Mouse (Mus musculus) heart, embryonic 11.5 days (tissue): ENCODE data around the gene Lpcat2. TPM values are rescaled to one million over a fixed set of nuclear protein-coding genes. Genes with fewer than 3 reads are reported as not detected.

Experiments used
- ATAC-seq: fragments of 200-750 bp; cut with Nextera tagmentation; replicated peaks from 2 replicates; pipeline ENCODE4 v1.8.0; 2017; ENCODE audit warnings: moderate library complexity; ENCODE audit not compliant: insufficient number of reproducible peaks, low FRiP score, low TSS enrichment
- H3K27ac ChIP-seq: fragments of 300-500 bp; sonication (generic); 2 replicates; pipeline ENCODE4 v1.5.1; 2014; ENCODE audit warnings: mild to moderate bottlenecking, low read depth, low read length
- H3K27me3 ChIP-seq: fragments of 300-500 bp; sonication (generic); 2 replicates; pipeline ENCODE4 v1.6.1; 2014; ENCODE audit warnings: mild to moderate bottlenecking, low read length, mixed read lengths; ENCODE audit not compliant: control insufficient read depth, insufficient read depth
- H3K36me3 ChIP-seq: fragments of 300-500 bp; sonication (generic); 2 replicates; pipeline ENCODE4 v1.6.1; 2014; ENCODE audit warnings: mild to moderate bottlenecking, low read length, moderate library complexity, mixed read lengths; ENCODE audit not compliant: control insufficient read depth, insufficient read depth
- H3K4me1 ChIP-seq: fragments of 300-500 bp; sonication (generic); 2 replicates; pipeline ENCODE4 v1.6.1; 2014; ENCODE audit warnings: low read length; ENCODE audit not compliant: control insufficient read depth, insufficient read depth
- H3K4me2 ChIP-seq: fragments of 300-500 bp; sonication (generic); 2 replicates; pipeline ENCODE4 v1.6.1; 2014; ENCODE audit warnings: mild to moderate bottlenecking, moderate library complexity
- H3K4me3 ChIP-seq: fragments of 300-500 bp; sonication (generic); 2 replicates; pipeline ENCODE4 v1.5.1; 2014; ENCODE audit warnings: low read depth, low read length
- H3K9ac ChIP-seq: fragments of 300-500 bp; sonication (generic); 2 replicates; pipeline ENCODE4 v1.6.1; 2014; ENCODE audit warnings: mild to moderate bottlenecking, low read depth, low read length, moderate library complexity
- H3K9me3 ChIP-seq: fragments of 300-500 bp; sonication (generic); replicated peaks from 2 replicates; pipeline ENCODE4 v1.6.1; 2016; ENCODE audit warnings: low read length; ENCODE audit not compliant: control insufficient read depth
- WGBS: fragments of 180-500 bp; shearing (Covaris S2); extraction: QIAGEN DNeasy Blood & Tissue Kit; methylation state at CpG from one replicate; pipeline ENCODE4 v1.1.7; 2014; ENCODE audit not compliant: insufficient replicate concordance; 5-methylcytosine and 5-hydroxymethylcytosine counted together
- polyA plus RNA-seq: library from polyadenylated mRNA; unstranded; fragments of >200 nt; fragmentation: Nextera tagmentation; extraction: Ambion mirVana; gene quantifications from 2 replicates; pipeline ENCODE4 v1.2.1, GENCODE M21; 2014

Gene Lpcat2
- polyA plus RNA-seq, 1 experiment from 2014 or later, result 2.0 TPM

DNA sequence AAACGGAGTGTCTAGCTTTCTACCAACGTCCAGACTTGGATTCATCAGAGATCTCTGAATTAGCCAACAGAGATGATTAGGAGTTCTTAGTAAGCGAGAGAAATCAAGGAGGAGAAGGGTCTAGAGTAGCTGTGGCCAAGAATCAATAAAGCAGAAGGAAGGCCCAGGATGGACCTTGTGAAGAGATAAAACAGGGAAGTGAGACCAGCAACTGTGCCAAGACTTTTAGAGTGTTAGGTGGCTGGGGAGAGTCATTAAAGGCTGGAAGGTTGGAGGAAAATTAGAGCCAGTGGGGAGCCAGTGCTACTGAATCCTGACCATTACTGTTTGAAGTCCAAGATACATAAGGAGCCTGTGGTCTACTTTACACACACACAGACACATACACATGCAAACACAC lies 56.3 kb downstream of the Lpcat2 start:
- no peak for ATAC-seq
- Histone ChIP-seq H3K9me3 (no peaks in the 10 kb centered on the region), H3K27ac (no peak overlapping the region), H3K27me3 (no peaks in the 10 kb centered on the region), H3K4me3 (no peak overlapping the region), H3K4me1 (no peaks in the 10 kb centered on the region), H3K36me3 (no peaks in the 10 kb centered on the region), H3K4me2 (no peak overlapping the region), H3K9ac (no peak overlapping the region)
- WGBS, result 76% methylated on average over 3 of the region's 3 CpGs

DNA sequence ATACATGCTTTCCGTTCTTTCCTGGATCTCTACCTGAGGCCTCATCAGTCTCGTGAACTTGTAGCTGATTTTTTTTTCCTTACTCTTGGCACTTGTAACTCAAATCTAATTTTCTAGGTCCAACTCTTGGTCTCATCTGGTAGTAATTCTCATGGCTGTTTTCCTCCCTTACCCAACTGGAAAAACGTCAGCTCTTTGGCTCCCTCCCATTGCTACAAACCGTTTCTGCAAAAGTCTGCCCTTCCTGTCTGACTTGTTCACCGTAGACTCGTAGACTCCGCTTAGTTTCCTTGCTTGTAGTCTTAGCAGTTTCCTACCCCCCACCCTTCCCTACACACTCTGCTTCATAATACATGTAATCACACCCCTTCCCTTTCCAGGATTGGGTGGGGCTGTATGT lies 58.3 kb downstream of the Lpcat2 start:
- Histone ChIP-seq H3K9me3 (no peaks in the 10 kb centered on the region), H3K27ac (no peak overlapping the region), H3K27me3 (no peaks in the 10 kb centered on the region), H3K4me3 (no peak overlapping the region), H3K4me2 (no peak overlapping the region), H3K4me1 (no peaks in the 10 kb centered on the region), H3K36me3 (no peaks in the 10 kb centered on the region), H3K9ac (no peak overlapping the region)
- ATAC-seq, result no peak
- WGBS, result 75% methylated on average over 7 of the region's 7 CpGs

DNA sequence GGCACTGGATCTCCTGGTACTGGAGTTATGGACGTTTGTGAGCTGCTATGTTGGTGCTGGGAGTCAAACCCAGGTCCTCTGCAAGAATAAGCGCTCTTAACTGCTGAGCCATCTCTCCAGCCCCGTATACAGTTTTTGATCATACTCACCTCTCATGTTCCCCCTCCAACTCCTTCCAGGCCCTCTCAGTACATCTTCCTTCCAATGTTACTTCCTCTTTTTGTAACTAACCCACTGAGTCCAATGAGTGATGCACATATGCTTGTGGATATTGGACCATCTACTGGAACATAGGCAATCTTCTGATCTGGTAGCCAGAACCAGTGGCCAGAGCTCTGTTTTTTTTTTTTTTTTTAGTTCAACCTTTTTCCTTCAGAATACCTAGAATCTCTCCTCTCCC lies 60.9 kb downstream of the Lpcat2 start:
- Histone ChIP-seq H3K4me1 (no peaks in the 10 kb centered on the region), H3K9me3 (no peaks in the 10 kb centered on the region), H3K4me2 (no peak overlapping the region), H3K27me3 (no peaks in the 10 kb centered on the region), H3K4me3 (no peak overlapping the region), H3K36me3 (no peaks in the 10 kb centered on the region), H3K9ac (no peak overlapping the region), H3K27ac (no peak overlapping the region)
- WGBS, result 85% methylated on average over 3 of the region's 3 CpGs
- ATAC-seq, result no peak

DNA sequence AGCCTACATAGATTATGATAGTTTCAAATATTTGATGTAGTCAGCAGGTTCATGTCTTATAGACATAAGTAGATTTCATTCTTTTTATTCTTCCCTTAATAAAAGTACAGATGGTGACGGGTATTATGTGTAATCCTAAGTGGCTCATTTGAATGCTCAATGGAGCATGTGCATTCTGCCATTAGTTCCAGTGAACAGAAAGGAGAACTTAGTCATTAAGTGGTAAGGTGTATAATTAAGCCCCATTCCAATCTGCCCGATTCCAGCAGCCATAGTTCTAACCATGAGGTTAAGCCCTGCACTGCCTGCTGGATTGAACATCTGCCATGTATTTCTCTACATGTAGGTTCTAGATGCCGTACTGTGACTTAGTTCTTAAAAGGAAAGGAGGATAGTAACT lies 66.6 kb downstream of the Lpcat2 start:
- no peaks in the 10 kb centered on the region for H3K27me3 ChIP-seq
- WGBS, result 80% methylated on average over 3 of the region's 3 CpGs
- H3K4me3 ChIP-seq, result no peak overlapping the region
- no peaks in the 10 kb centered on the region for H3K4me1 ChIP-seq
- H3K4me2 ChIP-seq, result no peak overlapping the region
- no peak for ATAC-seq
- no peaks in the 10 kb centered on the region for H3K9me3 ChIP-seq
- no peaks in the 10 kb centered on the region for H3K36me3 ChIP-seq
- no peak overlapping the region for H3K27ac ChIP-seq
- H3K9ac ChIP-seq, result no peak overlapping the region

DNA sequence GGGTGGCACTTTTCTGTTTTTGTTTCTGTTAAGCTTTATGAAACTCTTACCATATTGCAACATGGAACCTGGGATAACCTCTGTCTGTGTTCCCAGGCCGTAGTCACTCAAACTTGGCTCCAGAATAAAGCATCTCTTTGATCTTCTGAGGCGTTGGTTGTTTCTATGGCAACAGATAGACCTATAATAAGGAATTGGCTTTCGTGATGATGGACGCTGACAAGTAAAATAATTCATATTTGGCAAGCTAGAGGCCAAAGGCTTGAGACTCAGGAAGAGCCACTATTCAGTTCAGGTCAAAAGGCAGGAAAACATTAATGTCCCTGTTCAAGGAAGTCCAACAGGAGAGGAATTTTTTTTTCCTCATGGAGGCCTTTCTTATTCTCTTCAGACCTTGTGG lies 73.8 kb downstream of the Lpcat2 start:
- H3K27ac ChIP-seq, result no peak overlapping the region
- ATAC-seq, result no peak
- no peak overlapping the region for H3K9ac ChIP-seq
- peaks cover 2% of the 10 kb centered on the region; the same call in 1 of the 2 replicates for H3K9me3 ChIP-seq
- H3K4me3 ChIP-seq, result no peak overlapping the region
- H3K4me1 ChIP-seq, result no peaks in the 10 kb centered on the region
- no peaks in the 10 kb centered on the region for H3K27me3 ChIP-seq
- no peaks in the 10 kb centered on the region for H3K36me3 ChIP-seq
- 77% methylated on average over 4 of the region's 4 CpGs for WGBS
- no peak overlapping the region for H3K4me2 ChIP-seq

DNA sequence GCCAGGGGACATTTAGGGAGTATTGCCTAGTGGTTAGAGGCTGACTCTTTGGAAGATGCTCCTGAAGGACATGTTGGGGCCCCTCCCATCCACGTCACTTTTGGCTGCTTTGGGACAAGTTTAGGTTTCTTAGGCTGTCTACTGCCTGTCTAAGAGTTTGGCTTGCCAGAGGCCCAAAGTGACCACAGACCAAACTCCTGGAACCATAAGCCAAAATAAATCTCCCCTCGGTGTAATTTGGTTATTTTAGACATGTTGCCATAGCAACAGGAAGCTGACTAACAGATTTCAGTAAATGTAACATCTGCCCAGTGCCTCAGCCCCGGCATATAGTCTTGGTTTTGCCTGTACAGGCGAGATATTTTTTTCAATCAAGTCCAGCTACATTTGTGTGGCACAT lies 82.9 kb downstream of the Lpcat2 start:
- Histone ChIP-seq H3K27me3 (no peaks in the 10 kb centered on the region; the same call in 1 of the 2 replicates), H3K9me3 (no peaks in the 10 kb centered on the region), H3K9ac (no peak overlapping the region), H3K27ac (no peak overlapping the region), H3K36me3 (no peaks in the 10 kb centered on the region), H3K4me3 (no peak overlapping the region), H3K4me2 (no peak overlapping the region), H3K4me1 (no peaks in the 10 kb centered on the region; the same call in 1 of the 2 replicates)
- no peak for ATAC-seq
- 73% methylated on average over 4 of the region's 4 CpGs for WGBS

DNA sequence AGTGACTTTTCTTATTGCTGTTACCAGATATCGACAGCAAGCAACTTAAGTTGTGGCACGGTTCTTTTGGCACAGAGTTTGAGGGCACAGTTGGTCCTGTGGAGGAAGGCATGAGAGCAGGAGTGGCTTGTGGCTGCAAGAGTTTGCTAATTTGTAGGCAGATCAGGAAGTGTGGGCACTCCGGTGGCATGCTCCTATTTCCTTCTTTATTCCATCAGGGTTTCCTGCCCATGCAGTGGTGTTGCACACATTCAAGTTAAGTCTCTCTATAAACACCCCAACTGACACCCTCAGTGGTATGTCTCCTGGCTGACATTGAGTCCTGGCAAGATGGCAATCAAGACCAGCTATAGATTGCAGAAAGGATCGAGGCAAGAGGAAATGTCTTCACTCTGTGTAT lies 93.9 kb downstream of the Lpcat2 start:
- no peaks in the 10 kb centered on the region for H3K36me3 ChIP-seq
- no peaks in the 10 kb centered on the region for H3K27me3 ChIP-seq
- H3K9me3 ChIP-seq, result no peaks in the 10 kb centered on the region
- WGBS, result 80% methylated on average over 4 of the region's 4 CpGs
- H3K4me1 ChIP-seq, result no peaks in the 10 kb centered on the region
- ATAC-seq, result no peak
- no peak overlapping the region for H3K4me2 ChIP-seq
- no peak overlapping the region for H3K4me3 ChIP-seq
- H3K27ac ChIP-seq, result no peak overlapping the region
- no peak overlapping the region for H3K9ac ChIP-seq

DNA sequence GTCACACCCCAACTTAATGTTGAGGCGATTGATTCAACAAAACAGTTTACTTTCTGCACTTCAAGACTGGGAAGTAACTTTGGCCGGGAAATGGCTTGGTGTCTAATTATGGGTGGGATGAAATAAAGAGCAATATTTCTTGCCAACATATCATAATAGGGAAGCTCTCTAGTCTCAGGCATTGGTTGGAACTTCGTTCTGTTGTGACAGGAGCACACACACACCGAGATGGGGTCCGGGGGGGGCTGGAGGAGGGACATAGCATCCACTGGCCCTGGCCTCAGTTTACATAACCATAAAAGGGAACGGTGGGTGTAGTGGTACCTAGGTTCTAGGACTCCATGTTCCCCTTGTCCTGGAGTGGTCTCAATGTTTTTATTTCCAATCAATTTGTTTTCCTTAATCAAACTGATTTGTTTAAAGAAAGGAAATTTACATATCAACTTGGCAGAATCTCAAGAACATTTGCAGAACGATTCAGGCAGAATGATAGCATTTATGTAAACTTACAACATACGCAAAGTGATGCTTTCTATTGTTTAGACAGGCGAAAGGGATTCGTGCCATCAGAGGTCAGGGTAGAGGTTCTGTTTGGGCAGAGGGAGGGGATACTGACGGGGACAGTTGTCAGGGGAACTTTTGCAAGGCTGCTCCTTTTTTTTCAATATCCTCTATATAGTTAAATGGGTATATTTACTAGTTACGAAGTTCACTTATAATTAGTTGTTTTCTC lies 95.7 kb downstream of the Lpcat2 start:
- 71% methylated on average over 12 of the region's 12 CpGs for WGBS
- H3K9me3 ChIP-seq, result no peaks in the 10 kb centered on the region

DNA sequence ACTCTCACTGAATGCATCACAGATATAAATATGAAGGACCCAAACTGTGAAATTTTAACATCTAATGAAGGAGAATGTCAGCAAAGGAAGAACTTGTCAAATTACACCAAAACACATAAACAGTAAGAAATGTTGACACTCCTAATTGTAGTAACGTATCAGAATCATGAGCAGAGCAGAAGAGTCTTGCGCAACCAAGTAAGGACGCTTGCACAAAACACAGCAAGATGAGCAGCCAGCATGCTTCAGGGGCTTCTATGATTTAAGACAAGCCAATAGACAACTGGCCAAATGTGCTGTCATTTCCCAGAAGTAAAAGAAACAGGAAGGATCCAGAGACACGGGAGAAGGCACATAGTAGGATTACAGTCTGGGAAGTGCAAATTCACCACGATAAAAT lies 98.9 kb downstream of the Lpcat2 start:
- no peaks in the 10 kb centered on the region for H3K9me3 ChIP-seq
- no peaks in the 10 kb centered on the region for H3K36me3 ChIP-seq
- no peak for ATAC-seq
- H3K27ac ChIP-seq, result no peak overlapping the region
- peaks cover 17% of the 10 kb centered on the region for H3K27me3 ChIP-seq
- 77% methylated on average over 5 of the region's 5 CpGs for WGBS
- no peaks in the 10 kb centered on the region for H3K4me1 ChIP-seq
- H3K4me3 ChIP-seq, result no peak overlapping the region
- H3K9ac ChIP-seq, result no peak overlapping the region
- no peak overlapping the region for H3K4me2 ChIP-seq

More for the DNA sequence above, 95.7 kb downstream of the Lpcat2 start:
- no peaks in the 10 kb centered on the region for H3K27me3 ChIP-seq
- H3K9ac ChIP-seq, result no peak overlapping the region
- no peak overlapping the region for H3K27ac ChIP-seq
- H3K4me2 ChIP-seq, result no peak overlapping the region
- no peaks in the 10 kb centered on the region for H3K36me3 ChIP-seq
- ATAC-seq, result no peak
- no peaks in the 10 kb centered on the region for H3K4me1 ChIP-seq
- H3K4me3 ChIP-seq, result no peak overlapping the region
